Mouse (Mus musculus): ENCODE data around the gene Astn1.

- TF ChIP-seq CTCF (IDR thresholded peaks at IDR 0.05; ENCODE audit: low read depth) (no peak), EP300 (IDR thresholded peaks at IDR 0.05; ENCODE audit: low read depth) (no peak)
Measured at GRCm38 (mm10) chr1:158397058-158397457, 35.0 kb downstream of the Astn1 start.
